Mouse (Mus musculus): Measurements from ENCODE around the gene Frmd5. TPM values are rescaled to one million over a fixed set of nuclear protein-coding genes. Genes with fewer than 3 reads are reported as not detected.
A peak's percentile ranks its signal among the peaks of the same experiment; 100 is the strongest.

Frmd5 gene
- polyA plus RNA-seq, 1 experiment, result 69.4 TPM

DNA sequence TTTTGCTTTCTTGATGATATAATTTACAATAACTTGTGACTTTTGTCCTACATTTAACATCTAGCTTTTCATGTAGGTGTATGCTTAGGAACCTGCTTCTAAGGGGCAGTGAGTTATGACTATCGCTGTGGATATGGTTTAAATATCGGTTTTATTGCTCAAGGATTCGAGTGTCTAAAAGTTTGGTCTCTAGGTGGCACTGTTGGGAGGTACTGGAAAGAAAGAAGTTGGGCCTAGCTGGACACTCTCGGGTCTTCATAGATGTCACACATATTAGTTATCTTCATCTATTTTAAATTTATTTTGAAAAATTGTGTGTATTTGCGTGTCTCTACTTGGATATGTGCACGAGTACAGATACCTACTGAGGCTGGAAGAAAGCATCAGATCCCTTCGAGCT lies 127.2 kb downstream of the Frmd5 start:
- peak; percentile 15; the same call in 1 of the 2 replicates for TF ChIP-seq CTCF (IDR thresholded peaks at IDR 0.05; ENCODE audit: borderline replicate concordance, extremely low read depth, insufficient read depth, insufficient read length)
- TF ChIP-seq POLR2A (IDR thresholded peaks at IDR 0.05; ENCODE audit: borderline replicate concordance, extremely low read depth, insufficient read depth, insufficient read length, poor library complexity, severe bottlenecking), result no peak
- peak; percentile 41 for DNase-seq (ENCODE audit: low read depth)

GRCm38 (mm10) chr2:121677649-121677986 lies 129.3 kb downstream of the Frmd5 start:
- peak; percentile 38 for DNase-seq (ENCODE audit: low read depth)
- no peak for TF ChIP-seq POLR2A (IDR thresholded peaks at IDR 0.05; ENCODE audit: borderline replicate concordance, extremely low read depth, insufficient read depth, insufficient read length, poor library complexity, severe bottlenecking)
- TF ChIP-seq CTCF (IDR thresholded peaks at IDR 0.05; ENCODE audit: borderline replicate concordance, extremely low read depth, insufficient read depth, insufficient read length), result no peak

- peak; percentile 44 for DNase-seq (ENCODE audit: low read depth)
- TF ChIP-seq POLR2A (IDR thresholded peaks at IDR 0.05; ENCODE audit: borderline replicate concordance, extremely low read depth, insufficient read depth, insufficient read length, poor library complexity, severe bottlenecking), result no peak
- TF ChIP-seq CTCF (IDR thresholded peaks at IDR 0.05; ENCODE audit: borderline replicate concordance, extremely low read depth, insufficient read depth, insufficient read length), result no peak
Measured at GRCm38 (mm10) chr2:121676951-121677648, 129.8 kb downstream of the Frmd5 start.

DNA sequence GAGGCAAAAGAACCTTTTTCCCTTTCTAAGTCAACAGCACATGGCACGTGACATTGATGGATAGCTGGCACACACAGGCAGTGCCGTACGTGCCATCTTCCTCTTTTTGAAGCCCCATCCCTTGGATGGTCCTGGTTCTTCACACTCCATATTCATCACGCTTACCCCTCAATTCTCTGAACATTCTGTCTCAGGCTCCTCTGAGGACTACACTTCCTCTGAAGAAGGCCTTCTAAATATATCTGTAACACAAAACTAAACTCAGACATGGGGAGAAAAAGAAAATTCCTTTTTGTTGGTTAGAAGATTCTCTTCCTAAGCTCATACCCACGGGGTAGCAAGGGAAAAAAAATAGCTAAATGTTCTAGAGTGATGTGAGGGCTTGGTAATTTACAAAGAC lies 131.0 kb downstream of the Frmd5 start:
- DNase-seq (ENCODE audit: low read depth), result no peak

GRCm38 (mm10) chr2:121675136-121675535 lies 131.8 kb downstream of the Frmd5 start:
- no peak for DNase-seq (ENCODE audit: low read depth)
- no peak for TF ChIP-seq POLR2A (IDR thresholded peaks at IDR 0.05; ENCODE audit: borderline replicate concordance, extremely low read depth, insufficient read depth, insufficient read length, poor library complexity, severe bottlenecking)
- TF ChIP-seq CTCF (IDR thresholded peaks at IDR 0.05; ENCODE audit: borderline replicate concordance, extremely low read depth, insufficient read depth, insufficient read length), result no peak

More for the DNA sequence above, 131.0 kb downstream of the Frmd5 start:
- no peak for TF ChIP-seq CTCF (IDR thresholded peaks at IDR 0.05; ENCODE audit: borderline replicate concordance, extremely low read depth, insufficient read depth, insufficient read length)
- no peak for TF ChIP-seq POLR2A (IDR thresholded peaks at IDR 0.05; ENCODE audit: borderline replicate concordance, extremely low read depth, insufficient read depth, insufficient read length, poor library complexity, severe bottlenecking)

DNA sequence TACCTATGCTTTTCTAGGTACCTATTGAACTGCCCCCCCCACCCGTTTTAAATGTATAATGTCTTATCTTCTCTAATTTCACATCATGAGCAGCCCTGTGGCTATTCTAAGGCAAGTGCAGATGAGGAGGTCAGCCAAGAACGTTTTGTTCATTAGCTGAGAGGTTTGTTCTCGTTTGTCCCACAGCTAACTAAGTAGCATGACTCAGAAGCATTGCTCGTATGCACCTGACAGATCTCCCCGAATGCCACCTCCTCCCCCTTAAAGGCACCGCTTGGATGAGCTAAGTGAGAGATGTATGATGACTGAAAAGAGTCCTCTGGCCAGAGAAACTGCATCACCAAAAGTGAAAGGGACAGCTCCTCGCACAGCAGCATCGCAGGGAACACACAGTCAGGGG lies 132.7 kb downstream of the Frmd5 start:
- no peak for TF ChIP-seq CTCF (IDR thresholded peaks at IDR 0.05; ENCODE audit: borderline replicate concordance, extremely low read depth, insufficient read depth, insufficient read length)
- TF ChIP-seq POLR2A (IDR thresholded peaks at IDR 0.05; ENCODE audit: borderline replicate concordance, extremely low read depth, insufficient read depth, insufficient read length, poor library complexity, severe bottlenecking), result no peak

DNA sequence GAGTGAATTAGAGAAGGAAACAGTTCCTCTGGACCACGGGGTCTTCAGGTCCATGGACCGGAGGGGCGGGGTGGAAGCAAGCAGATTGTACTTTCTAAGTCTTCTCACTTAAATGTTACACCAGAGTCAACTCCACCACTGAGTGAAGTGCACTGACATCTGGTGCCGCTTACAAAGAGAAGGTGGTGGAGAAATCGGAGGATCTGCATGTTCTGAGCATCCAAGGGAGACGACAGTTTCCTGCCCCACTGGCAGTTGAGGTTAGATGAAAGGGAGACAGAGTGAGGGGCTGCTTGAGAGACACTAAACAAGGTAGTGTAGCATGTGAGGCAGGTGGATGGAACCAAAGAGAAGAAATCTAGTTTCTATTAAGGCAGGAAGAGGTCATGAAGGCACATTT lies 137.0 kb downstream of the Frmd5 start:
- TF ChIP-seq POLR2A (IDR thresholded peaks at IDR 0.05; ENCODE audit: borderline replicate concordance, extremely low read depth, insufficient read depth, insufficient read length, poor library complexity, severe bottlenecking) (no peak), CTCF (IDR thresholded peaks at IDR 0.05; ENCODE audit: borderline replicate concordance, extremely low read depth, insufficient read depth, insufficient read length) (no peak)
- no peak for DNase-seq (ENCODE audit: low read depth)

More for the DNA sequence above, 132.7 kb downstream of the Frmd5 start:
- DNase-seq (ENCODE audit: low read depth), result no peak

- no peak for TF ChIP-seq CTCF (IDR thresholded peaks at IDR 0.05; ENCODE audit: borderline replicate concordance, extremely low read depth, insufficient read depth, insufficient read length)
- DNase-seq (ENCODE audit: low read depth), result no peak
Measured at GRCm38 (mm10) chr2:121668256-121668655, 138.6 kb downstream of the Frmd5 start.

- TF ChIP-seq CTCF (IDR thresholded peaks at IDR 0.05; ENCODE audit: borderline replicate concordance, extremely low read depth, insufficient read depth, insufficient read length) (no peak), POLR2A (IDR thresholded peaks at IDR 0.05; ENCODE audit: borderline replicate concordance, extremely low read depth, insufficient read depth, insufficient read length, poor library complexity, severe bottlenecking) (no peak)
- DNase-seq (ENCODE audit: low read depth), result no peak
Measured at GRCm38 (mm10) chr2:121661160-121661502, 145.8 kb downstream of the Frmd5 start.

- peak; percentile 83 for DNase-seq (ENCODE audit: low read depth)
- no peak for TF ChIP-seq POLR2A (IDR thresholded peaks at IDR 0.05; ENCODE audit: borderline replicate concordance, extremely low read depth, insufficient read depth, insufficient read length, poor library complexity, severe bottlenecking)
- TF ChIP-seq CTCF (IDR thresholded peaks at IDR 0.05; ENCODE audit: borderline replicate concordance, extremely low read depth, insufficient read depth, insufficient read length), result no peak
Measured at GRCm38 (mm10) chr2:121660461-121661159, 146.3 kb downstream of the Frmd5 start.

- no peak for DNase-seq (ENCODE audit: low read depth)
- TF ChIP-seq CTCF (IDR thresholded peaks at IDR 0.05; ENCODE audit: borderline replicate concordance, extremely low read depth, insufficient read depth, insufficient read length) (no peak), POLR2A (IDR thresholded peaks at IDR 0.05; ENCODE audit: borderline replicate concordance, extremely low read depth, insufficient read depth, insufficient read length, poor library complexity, severe bottlenecking) (no peak)
Measured at GRCm38 (mm10) chr2:121659350-121659749, 147.5 kb downstream of the Frmd5 start.

Data from brain, embryonic 14.5 days (tissue).